Mouse (Mus musculus) 416B (cell line): ENCODE measurements around the gene Ntng2.
A peak's percentile ranks its signal among the peaks of the same experiment; 100 is the strongest.

Experiments
- DNase-seq: peaks from one replicate; pipeline ENCODE4 v3.0.0; 2011; ENCODE audit warnings: low read depth

Ntng2 gene

GRCm38 (mm10) chr2:29235811-29236210 is 17.0 kb downstream of the Ntng2 start:
- no peak for DNase-seq

GRCm38 (mm10) chr2:29235026-29235425 is 17.8 kb downstream of the Ntng2 start:
- no peak for DNase-seq

GRCm38 (mm10) chr2:29234002-29234401 is 18.8 kb downstream of the Ntng2 start:
- DNase-seq, result no peak

- DNase-seq, result no peak
Observed at GRCm38 (mm10) chr2:29230191-29230835, 22.5 kb downstream of the Ntng2 start.

GRCm38 (mm10) chr2:29226671-29227070 is 26.1 kb downstream of the Ntng2 start:
- DNase-seq, result no peak

GRCm38 (mm10) chr2:29223591-29224262 is 29.1 kb downstream of the Ntng2 start:
- no peak for DNase-seq

- DNase-seq, result peak; percentile 42
Observed at GRCm38 (mm10) chr2:29222302-29222701, 30.5 kb downstream of the Ntng2 start.

GRCm38 (mm10) chr2:29218831-29219230 is 34.0 kb downstream of the Ntng2 start:
- DNase-seq, result no peak

- DNase-seq, result no peak
Observed at GRCm38 (mm10) chr2:29217897-29218296, 34.9 kb downstream of the Ntng2 start.

- no peak for DNase-seq
Observed at GRCm38 (mm10) chr2:29217042-29217441, 35.8 kb downstream of the Ntng2 start.

- DNase-seq, result peak; percentile 38
Observed at GRCm38 (mm10) chr2:29216286-29217012, 36.4 kb downstream of the Ntng2 start.

- DNase-seq, result no peak
Observed at GRCm38 (mm10) chr2:29206156-29206555, 46.6 kb downstream of the Ntng2 start.

GRCm38 (mm10) chr2:29201223-29201955 is 51.4 kb downstream of the Ntng2 start:
- DNase-seq, result no peak

- DNase-seq, result peak; percentile 67
Observed at GRCm38 (mm10) chr2:29199909-29200308, 52.9 kb downstream of the Ntng2 start.

- no peak for DNase-seq
Observed at GRCm38 (mm10) chr2:29198446-29198845, 54.4 kb downstream of the Ntng2 start.

- DNase-seq, result no peak
Observed at GRCm38 (mm10) chr2:29196844-29197243, 56.0 kb downstream of the Ntng2 start.

- DNase-seq, result no peak
Observed at GRCm38 (mm10) chr2:29194547-29195463, 58.0 kb downstream of the Ntng2 start.

GRCm38 (mm10) chr2:29193819-29194546 is 58.8 kb downstream of the Ntng2 start:
- DNase-seq, result no peak

GRCm38 (mm10) chr2:29192629-29193278 is 60.1 kb downstream of the Ntng2 start:
- DNase-seq, result peak; percentile 14
